Mouse (Mus musculus): ENCODE measurements around the gene Snrnp25. TPM values are rescaled to one million over a fixed set of nuclear protein-coding genes. Genes with fewer than 3 reads are reported as not detected.

The Snrnp25 gene
- total and polyA plus RNA-seq, 3 experiments, result 130 to 158 TPM; not detected in 1

DNA sequence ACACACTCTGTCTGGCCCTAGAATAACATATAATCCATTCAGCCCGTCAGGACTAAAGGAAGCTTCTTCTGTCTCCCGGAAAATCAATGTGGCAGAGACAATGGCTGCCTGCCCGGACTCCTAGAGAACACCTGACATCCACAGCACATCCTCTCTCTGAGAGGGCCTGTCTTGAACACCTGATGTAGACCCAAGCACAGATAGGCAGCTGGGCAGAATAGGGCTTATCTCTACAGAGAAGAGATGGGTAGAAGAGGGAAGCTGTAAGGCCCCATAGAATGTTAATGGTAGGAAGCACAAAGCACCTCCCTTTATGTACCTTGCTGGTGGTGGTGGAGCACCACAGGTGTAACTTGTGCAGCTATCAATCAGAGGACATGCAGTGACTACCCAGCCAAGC, 37.0 kb downstream of the Snrnp25 start (continued):
- TF ChIP-seq ZMIZ1 (IDR thresholded peaks at IDR 0.05; ENCODE audit: low read depth, low read length), result no peak
- TF ChIP-seq ELF1 (IDR thresholded peaks at IDR 0.05; ENCODE audit: low read depth, low read length), result no peak
- TF ChIP-seq MAZ (IDR thresholded peaks at IDR 0.05; ENCODE audit: low read depth, low read length), result no peak
- TF ChIP-seq ETS1 (IDR thresholded peaks at IDR 0.05; ENCODE audit: low read depth, low read length), result peak; percentile 79
- no peak for TF ChIP-seq CHD2 (IDR thresholded peaks at IDR 0.05; ENCODE audit: low read length)
- TF ChIP-seq POLR2AphosphoS5 (IDR thresholded peaks at IDR 0.05; ENCODE audit: borderline replicate concordance, low read depth, low read length), result no peak
- TF ChIP-seq RCOR1 (IDR thresholded peaks at IDR 0.05; ENCODE audit: low read depth, low read length), result peak; percentile 42; the same call in 1 of the 2 replicates
- no peak for TF ChIP-seq TBP (IDR thresholded peaks at IDR 0.05; ENCODE audit: low read depth, low read length)
- no peak for TF ChIP-seq ZKSCAN1 (IDR thresholded peaks at IDR 0.05; ENCODE audit: low read depth, low read length)
- TF ChIP-seq EP300 (IDR thresholded peaks at IDR 0.05; ENCODE audit: low read depth in 1 of 2, low read length in 2 of 2), result peak; percentile 49 to 64
- TF ChIP-seq E2F4 (IDR thresholded peaks at IDR 0.05; ENCODE audit: borderline replicate concordance, low read depth, low read length), result no peak
- no peak for TF ChIP-seq CHD1 (IDR thresholded peaks at IDR 0.05; ENCODE audit: low read depth, low read length)

DNA sequence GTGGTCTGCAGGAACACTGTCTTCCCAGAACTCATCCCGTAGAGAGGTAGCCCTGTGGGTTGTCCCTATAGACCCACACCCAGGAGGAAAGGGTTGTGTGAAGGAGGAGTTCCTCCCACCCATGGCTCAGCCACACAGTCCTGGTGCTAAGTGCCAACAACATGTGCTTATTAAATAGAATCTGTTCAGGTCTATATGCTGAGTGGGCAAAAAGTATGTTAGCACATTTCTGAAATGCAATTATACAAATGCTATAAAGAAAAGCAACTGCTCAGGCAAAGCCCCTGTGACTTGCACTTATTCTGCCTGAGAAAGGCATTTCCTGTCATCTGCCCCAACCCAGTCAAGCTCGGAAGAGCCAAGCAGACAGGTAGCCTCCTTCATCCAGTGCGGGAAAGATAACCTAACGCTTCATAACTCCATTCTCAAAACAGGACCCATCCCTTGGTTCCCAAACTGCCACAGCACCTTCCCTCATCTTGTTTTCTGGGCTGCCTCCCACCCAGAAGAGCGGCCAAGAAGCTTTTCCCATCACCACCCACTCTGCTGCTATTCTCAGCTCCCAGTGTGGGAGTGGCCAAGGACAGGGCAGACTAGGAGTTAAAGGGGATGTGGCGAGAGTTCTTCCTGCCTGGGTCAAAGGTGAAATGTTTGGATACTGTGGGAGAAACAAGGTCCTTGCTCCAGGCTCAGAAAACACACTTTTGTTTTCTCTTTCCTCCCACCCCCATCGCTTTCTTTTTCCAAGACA, 38.2 kb downstream of the Snrnp25 start:
- Histone ChIP-seq H3K36me3 (ENCODE audit: control insufficient read depth in 1 of 2, insufficient read depth in 2 of 2, low read length in 2 of 2) (peaks cover 0 to 35% of the 10 kb centered on the region in 2 experiments; a peak in 2 of 4 replicates), H3K79me2 (ENCODE audit: control insufficient read depth, insufficient read depth, low read length, poor library complexity) (no peaks in the 10 kb centered on the region), H3K27ac (ENCODE audit: control insufficient read depth, low read depth, low read length) (no peak overlapping the region), H3K4me1 (ENCODE audit: control insufficient read depth in 1 of 2, insufficient read depth in 2 of 2, low read length in 2 of 2) (peaks cover 25 to 44% of the 10 kb centered on the region in 2 experiments), H3K9ac (ENCODE audit: control insufficient read depth, low read depth, low read length, poor library complexity, severe bottlenecking) (no peak overlapping the region), H3K27me3 (ENCODE audit: control insufficient read depth in 1 of 2, insufficient read depth in 2 of 2, low read length in 2 of 2) (no peaks in the 10 kb centered on the region), H3K4me3 (ENCODE audit: control insufficient read depth in 1 of 2, insufficient read depth in 1 of 2, low read depth in 2 of 2, low read length in 2 of 2) (no peak overlapping the region), H3K9me3 (replicated peaks; ENCODE audit: insufficient read depth, low read length) (no peaks in the 10 kb centered on the region)
- no peak for TF ChIP-seq ZC3H11A (IDR thresholded peaks at IDR 0.05; ENCODE audit: low read depth, low read length)
- TF ChIP-seq JUND (IDR thresholded peaks at IDR 0.05; ENCODE audit: low read depth, low read length), result no peak
- no peak for TF ChIP-seq MXI1 (IDR thresholded peaks at IDR 0.05; ENCODE audit: low read depth, low read length)
- TF ChIP-seq MAFK (IDR thresholded peaks at IDR 0.05; ENCODE audit: borderline replicate concordance, low read depth, low read length), result peak; percentile 14; the same call in 1 of the 2 replicates
- TF ChIP-seq MYC (IDR thresholded peaks at IDR 0.05; ENCODE audit: low read depth, low read length), result no peak
- no peak for TF ChIP-seq ETS1 (IDR thresholded peaks at IDR 0.05; ENCODE audit: low read depth, low read length)
- TF ChIP-seq MAZ (IDR thresholded peaks at IDR 0.05; ENCODE audit: low read depth, low read length), result no peak
- no peak for TF ChIP-seq GATA1 (IDR thresholded peaks at IDR 0.05; ENCODE audit: low read depth, low read length)
- DNase-seq (ENCODE audit: low read depth, low spot score), result no peak
